In the genomic region with DNA sequence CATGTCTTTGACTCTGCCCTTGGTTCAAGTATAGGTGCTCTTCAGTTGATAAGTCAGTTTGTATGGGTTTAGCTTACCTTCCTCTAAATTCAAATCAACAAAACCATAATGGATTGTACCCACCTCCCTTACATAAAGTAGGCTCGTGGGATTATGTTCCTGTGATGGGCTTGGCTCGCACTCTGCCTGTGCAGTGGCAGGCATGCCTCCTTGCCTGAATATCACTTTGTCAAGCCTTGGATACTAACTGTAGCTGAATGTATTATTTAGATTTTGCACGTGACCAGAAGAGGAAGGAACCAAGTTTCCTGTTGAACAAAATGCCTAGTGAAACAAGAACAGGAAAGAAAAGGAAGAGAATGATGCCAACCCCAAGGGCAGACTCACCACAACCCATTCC, we compare ENCODE assay signal across 16 mouse cellular contexts. TPM values are rescaled to one million over a fixed set of nuclear protein-coding genes. Genes with fewer than 3 reads are reported as not detected.
DNase-seq lines count a peak whose midpoint lies in the region; ATAC-seq and TF ChIP-seq lines count a peak whose summit lies in the region.
"Had no signal": no experiment of that assay in that cellular context is flagged by ENCODE, and none has a peak within 500 bp of the region (broad histone marks: within the 10 kb centered on the region; RNA-seq: fewer than 3 reads in every experiment).

No protein-coding gene starts in this region.

- no peaks in the 10 kb centered on the region for H3K27me3 ChIP-seq in forebrain, embryonic 14.5 days (replicated peaks; ENCODE audit: control insufficient read depth, insufficient read depth, low read length)
- H3K27me3 ChIP-seq in lung, postnatal 0 days (replicated peaks; ENCODE audit: insufficient read depth, low read length) = 0 out of 2 replicates have a peak, but pooled peaks cover 9% of the 10 kb centered on the region
- H3K27me3 ChIP-seq in midbrain, postnatal 0 days (ENCODE audit: insufficient read depth, low read length) = no peaks in the 10 kb centered on the region

- peaks cover 17% of the 10 kb centered on the region for H3K4me1 ChIP-seq in forebrain, embryonic 14.5 days (ENCODE audit: control insufficient read depth, insufficient read depth, low read length)
- H3K4me1 ChIP-seq in lung, postnatal 0 days (ENCODE audit: insufficient read depth, low read depth, low read length) = no peaks in the 10 kb centered on the region; the same call in 1 of the 2 replicates
- peaks cover 16% of the 10 kb centered on the region; the same call in 1 of the 2 replicates for H3K4me1 ChIP-seq in midbrain, postnatal 0 days (ENCODE audit: insufficient read depth, low read length)

- H3K4me2 ChIP-seq in forebrain, embryonic 14.5 days (ENCODE audit: low read length) = peak overlapping the region; percentile 53
- peak overlapping the region; percentile 56; the same call in 1 of the 2 replicates for H3K4me2 ChIP-seq in lung, postnatal 0 days (replicated peaks; ENCODE audit: low read depth, low read length)
- peak overlapping the region; percentile 69 for H3K4me2 ChIP-seq in midbrain, postnatal 0 days (ENCODE audit: low read depth, low read length, poor library complexity, severe bottlenecking)
- H3K4me2 ChIP-seq: embryonic facial prominence, embryonic 13.5 days had no signal

- no peak for TF ChIP-seq EP300 in lung, postnatal 0 days (IDR thresholded peaks at IDR 0.05)

- WGBS in forebrain, embryonic 14.5 days = 75% methylated on average over 3 of the region's 3 CpGs
- 40% methylated on average over 3 of the region's 3 CpGs for WGBS in lung, postnatal 0 days
- 33% methylated on average over 3 of the region's 3 CpGs for WGBS in midbrain, postnatal 0 days

- no peaks in the 10 kb centered on the region for H3K36me3 ChIP-seq in forebrain, embryonic 14.5 days (ENCODE audit: control insufficient read depth, insufficient read depth, low read length)
- H3K36me3 ChIP-seq in lung, postnatal 0 days (ENCODE audit: insufficient read depth, low read length) = no peaks in the 10 kb centered on the region
- peaks cover 6% of the 10 kb centered on the region; the same call in 1 of the 2 replicates for H3K36me3 ChIP-seq in midbrain, postnatal 0 days (ENCODE audit: insufficient read depth, low read length)
- H3K36me3 ChIP-seq: embryonic facial prominence, embryonic 13.5 days had no signal

- no peak for TF ChIP-seq CTCF in lung, postnatal 0 days (IDR thresholded peaks at IDR 0.05)
- TF ChIP-seq CTCF in midbrain, postnatal 0 days (IDR thresholded peaks at IDR 0.05) = no peak

- ATAC-seq in forebrain, embryonic 14.5 days = no peak
- ATAC-seq in lung, postnatal 0 days = no peak
- no peak for ATAC-seq in midbrain, postnatal 0 days (ENCODE audit: low FRiP score)
- no peak for ATAC-seq in cerebellum, adult (ENCODE audit: insufficient number of reproducible peaks, low FRiP score, low TSS enrichment)
- ATAC-seq: activated CD4-positive, CD25-positive, alpha-beta regulatory T cell, adult 4 months had no signal

- no peaks in the 10 kb centered on the region for H3K9me3 ChIP-seq in forebrain, embryonic 14.5 days (replicated peaks; ENCODE audit: control insufficient read depth, low read length)
- no peaks in the 10 kb centered on the region for H3K9me3 ChIP-seq in lung, postnatal 0 days (ENCODE audit: low read length)
- no peaks in the 10 kb centered on the region for H3K9me3 ChIP-seq in midbrain, postnatal 0 days (ENCODE audit: low read length)
- H3K9me3 ChIP-seq: embryonic facial prominence, embryonic 13.5 days had no signal

- peak overlapping the region; percentile 65 for H3K9ac ChIP-seq in forebrain, embryonic 14.5 days (ENCODE audit: low read length)
- no peak overlapping the region for H3K9ac ChIP-seq in lung, postnatal 0 days (replicated peaks; ENCODE audit: low read depth)
- no peak overlapping the region; the same call in 1 of the 2 replicates for H3K9ac ChIP-seq in midbrain, postnatal 0 days (replicated peaks; ENCODE audit: low read length, poor library complexity, severe bottlenecking)
- H3K9ac ChIP-seq: embryonic facial prominence, embryonic 13.5 days had no signal

- peak; percentile 37 for DNase-seq in layer of hippocampus, adult 11-12 months (ENCODE audit: low spot score)
- DNase-seq in layer of hippocampus, postnatal 10 days (ENCODE audit: low spot score in 2 of 2) = no peak
- no peak for DNase-seq in forebrain, embryonic 14.5 days (ENCODE audit: low spot score)
- DNase-seq in lung, postnatal 0 days (ENCODE audit: low spot score) = no peak
- DNase-seq in midbrain, postnatal 0 days (ENCODE audit: low spot score) = no peak
- no peak for DNase-seq in thymus, postnatal 10 days (ENCODE audit: low spot score in 2 of 2)
- DNase-seq in cerebellum, adult 11 months = no peak
- DNase-seq: cerebellum, postnatal 10 days; kidney, postnatal 25 days; liver; thymus, postnatal 36 days had no signal

- H3K4me3 ChIP-seq in forebrain, embryonic 14.5 days (ENCODE audit: low read depth, low read length) = peak overlapping the region; percentile 43
- H3K4me3 ChIP-seq in lung, postnatal 0 days (ENCODE audit: low read depth, low read length) = peak overlapping the region; percentile 5; the same call in 1 of the 2 replicates
- H3K4me3 ChIP-seq in midbrain, postnatal 0 days (ENCODE audit: low read depth, low read length) = peak overlapping the region; percentile 68
- H3K4me3 ChIP-seq: embryonic facial prominence, embryonic 13.5 days had no signal

- no peak overlapping the region for H3K27ac ChIP-seq in forebrain, embryonic 14.5 days (ENCODE audit: low read depth, low read length)
- H3K27ac ChIP-seq in lung, postnatal 0 days (ENCODE audit: low read length) = no peak overlapping the region
- no peak overlapping the region for H3K27ac ChIP-seq in midbrain, postnatal 0 days (ENCODE audit: low read depth, low read length)
- H3K27ac ChIP-seq: embryonic facial prominence, embryonic 13.5 days; macrophage had no signal

RNA-seq across cellular contexts. Expression of gene Scn3b, which starts 2.1 kb away (rescaled TPM):
- total RNA-seq in layer of hippocampus, postnatal 10 days (2021) = 100 to 1,000 TPM; 205 to 209 TPM
- 88.6 and 107 TPM in 2 replicates for polyA plus RNA-seq in forebrain, embryonic 14.5 days (2014; fragmentation: Nextera tagmentation; extraction: Ambion mirVana)
- polyA plus RNA-seq in lung, postnatal 0 days (2015; fragmentation: Nextera tagmentation; extraction: Ambion mirVana) = 37.6 and 46.9 TPM in 2 replicates
- 235 and 257 TPM in 2 replicates for total RNA-seq in midbrain, postnatal 0 days (2014; rRNA removed)
- 157 and 158 TPM in 2 replicates for polyA plus RNA-seq in midbrain, postnatal 0 days (2015; fragmentation: Nextera tagmentation; extraction: Ambion mirVana)
- total RNA-seq: neutrophil, adult 5-6 weeks had no signal
- polyA plus RNA-seq: activated CD4-positive, CD25-positive, alpha-beta regulatory T cell, adult 4 months had no signal

Comparison
In these comparisons a context has a peak if more than half of its experiments do, and no peak if none do; other contexts are left out.
1. H3K4me3 ChIP-seq: peak in every context shown above with its lines; median percentile 68 in midbrain, postnatal 0 days; 43 in forebrain, embryonic 14.5 days; 5 in lung, postnatal 0 days.